Mouse (Mus musculus) layer of hippocampus, adult 2 months (tissue): ENCODE results near the gene Rora. TPM values are rescaled to one million over a fixed set of nuclear protein-coding genes. Genes with fewer than 3 reads are reported as not detected.

Experiments used
- DNase-seq, 2 experiments: peaks; one replicate each; pipeline ENCODE4 v3.0.0; 2022; ENCODE audit warnings: low spot score in 2 of 2
- H3K27ac ChIP-seq: fragments of 200-600 bp; 2 replicates; pipeline ENCODE4 v1.8.1; 2022
- H3K4me3 ChIP-seq: fragments of 200-600 bp; 2 replicates; pipeline ENCODE4 v1.8.1; 2022; ENCODE audit warnings: mild to moderate bottlenecking
- CTCF ChIP-seq: fragments of 200-600 bp; conservative IDR thresholded peaks from 2 replicates; pipeline ENCODE4 v1.8.1; 2022; ENCODE audit warnings: antibody characterized with exemption, mild to moderate bottlenecking, moderate library complexity
- total RNA-seq, 2 experiments: library from RNA; stranded (reverse); gene quantifications; 2 replicates each; pipeline ENCODE4 v1.2.3; 2021

The Rora gene
- total RNA-seq, 2 experiments from 2014 or later, result 32.0 to 35.6 TPM

- Histone ChIP-seq H3K27ac (peak overlapping the region; percentile 59), H3K4me3 (no peak overlapping the region)
- no peak for DNase-seq
- no peak for TF ChIP-seq CTCF
Measured at GRCm38 (mm10) chr9:69242538-69242937, 589.0 kb downstream of the Rora start.

DNA sequence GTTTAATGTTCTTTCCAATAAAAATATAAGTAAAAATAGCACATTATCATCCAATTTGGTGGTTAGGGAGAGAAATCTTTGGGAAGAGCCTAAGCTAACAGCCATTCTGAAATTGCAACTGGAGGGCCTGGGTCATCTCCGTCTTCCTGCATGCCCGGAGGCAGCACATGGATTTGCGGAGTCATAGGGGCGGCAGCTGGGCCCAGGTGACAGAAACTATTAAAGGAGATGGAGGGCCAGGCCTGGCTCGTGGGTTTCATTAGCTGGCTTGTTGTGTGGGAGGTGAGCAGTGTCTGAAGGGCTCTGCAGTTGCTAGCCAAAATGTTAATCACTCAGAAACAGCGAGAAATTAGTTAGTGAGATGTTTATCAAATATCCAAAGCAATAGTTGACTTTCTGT lies 590.0 kb downstream of the Rora start:
- peak overlapping the region; percentile 5; the same call in 1 of the 2 replicates for H3K27ac ChIP-seq
- no peak for DNase-seq
- H3K4me3 ChIP-seq, result no peak overlapping the region
- no peak for TF ChIP-seq CTCF

- no peak overlapping the region for H3K4me3 ChIP-seq
- H3K27ac ChIP-seq, result no peak overlapping the region
- TF ChIP-seq CTCF, result no peak
- no peak for DNase-seq
Measured at GRCm38 (mm10) chr9:69246225-69246624, 592.6 kb downstream of the Rora start.

- no peak for DNase-seq
- no peak for TF ChIP-seq CTCF
- H3K4me3 ChIP-seq, result no peak overlapping the region
Measured at GRCm38 (mm10) chr9:69249586-69249985, 596.0 kb downstream of the Rora start.

DNA sequence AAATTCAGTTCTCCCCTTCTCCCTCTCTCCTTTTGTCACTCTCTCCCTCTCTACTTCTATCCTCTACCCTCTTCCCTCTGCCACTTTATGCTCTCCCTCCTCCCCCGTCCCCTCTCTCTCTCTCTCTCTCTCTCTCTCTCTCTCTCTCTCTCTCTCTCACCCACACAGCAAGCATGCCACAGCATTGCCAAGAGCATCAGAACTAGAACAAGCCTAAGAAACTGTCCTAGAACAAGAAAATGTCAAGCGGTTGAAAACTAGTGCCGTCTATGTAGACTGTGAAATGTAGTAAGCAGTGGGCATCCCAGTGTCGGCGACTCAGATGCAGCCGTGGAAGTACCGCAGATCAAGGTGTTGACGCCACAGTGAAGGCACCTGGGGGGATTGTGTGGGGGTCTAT lies 596.7 kb downstream of the Rora start:
- no peak overlapping the region for H3K27ac ChIP-seq
- no peak for TF ChIP-seq CTCF
- no peak for DNase-seq
- H3K4me3 ChIP-seq, result no peak overlapping the region

More at GRCm38 (mm10) chr9:69249586-69249985, 596.0 kb downstream of the Rora start:
- no peak overlapping the region for H3K27ac ChIP-seq

GRCm38 (mm10) chr9:69258506-69258905 lies 604.9 kb downstream of the Rora start:
- no peak overlapping the region for H3K27ac ChIP-seq
- no peak overlapping the region for H3K4me3 ChIP-seq
- TF ChIP-seq CTCF, result no peak
- no peak for DNase-seq

- peak; percentile 30 to 44 for DNase-seq
- H3K27ac ChIP-seq, result peak overlapping the region; percentile 67
- no peak for TF ChIP-seq CTCF
- no peak overlapping the region for H3K4me3 ChIP-seq
Measured at GRCm38 (mm10) chr9:69259382-69259781, 605.8 kb downstream of the Rora start.

DNA sequence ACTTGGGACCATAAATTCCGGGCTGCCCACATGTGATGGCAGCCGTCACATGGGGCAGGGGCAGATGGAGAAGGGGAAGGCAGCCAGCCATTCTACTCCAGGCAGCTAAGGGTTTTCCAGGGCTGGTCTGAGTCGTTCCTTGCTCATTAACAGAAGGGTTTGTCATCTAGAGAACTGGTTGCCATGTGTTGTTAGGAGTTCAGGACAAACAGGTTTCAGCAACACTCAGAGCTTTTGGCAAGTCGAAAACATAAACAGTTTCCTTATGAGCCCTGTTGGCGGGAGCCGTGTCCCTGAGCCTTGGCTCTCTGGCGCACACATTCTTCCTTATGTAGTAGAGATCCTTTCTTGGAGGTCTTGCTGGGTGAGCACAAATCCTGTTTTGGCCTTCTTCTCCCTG lies 611.6 kb downstream of the Rora start:
- TF ChIP-seq CTCF, result no peak

DNA sequence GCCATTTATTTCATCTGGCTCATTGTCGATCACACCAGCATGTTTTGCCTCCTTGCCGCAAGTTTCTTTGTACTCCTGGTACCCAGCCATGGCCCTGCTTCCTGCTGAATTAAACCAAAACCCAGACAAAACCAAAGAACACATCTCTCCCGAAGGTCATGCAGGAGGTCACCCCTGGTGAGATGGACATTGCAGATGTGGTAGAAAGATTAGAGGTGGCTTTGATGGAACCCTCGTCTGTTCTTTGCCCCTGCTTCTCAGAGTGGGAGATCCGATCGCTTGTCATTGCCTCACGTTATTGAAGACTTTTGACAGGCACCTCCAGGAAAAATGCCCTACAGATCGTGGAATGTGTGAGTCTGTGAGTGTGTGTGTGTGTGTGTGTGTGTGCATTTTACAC lies 616.8 kb downstream of the Rora start:
- Histone ChIP-seq H3K4me3 (no peak overlapping the region), H3K27ac (no peak overlapping the region)
- DNase-seq, result no peak
- no peak for TF ChIP-seq CTCF

More for the DNA sequence above, 611.6 kb downstream of the Rora start:
- DNase-seq, result no peak
- no peak overlapping the region for H3K27ac ChIP-seq
- no peak overlapping the region for H3K4me3 ChIP-seq

DNA sequence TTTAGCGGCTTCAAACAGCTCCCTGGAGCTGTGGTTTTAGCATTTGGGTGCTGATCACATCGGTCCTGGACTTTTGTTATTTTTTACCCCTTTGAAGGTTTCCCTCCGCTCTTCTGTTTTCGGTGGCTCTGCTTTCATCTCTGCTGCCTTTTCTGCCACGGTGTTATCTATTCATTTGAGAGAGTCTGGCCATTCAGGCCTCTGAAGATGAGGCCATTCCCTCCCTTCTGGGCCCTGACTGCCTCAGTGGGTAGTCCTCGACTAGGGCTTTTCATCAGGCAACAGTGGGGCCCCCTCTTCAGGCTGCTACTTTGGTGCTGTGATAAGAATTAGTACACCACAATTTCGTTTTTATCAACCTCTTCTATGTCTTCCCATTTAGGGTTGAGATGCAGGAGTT lies 617.3 kb downstream of the Rora start:
- DNase-seq, result no peak
- TF ChIP-seq CTCF, result no peak

GRCm38 (mm10) chr9:69272884-69273283 lies 619.3 kb downstream of the Rora start:
- DNase-seq, result no peak
- no peak for TF ChIP-seq CTCF
- Histone ChIP-seq H3K4me3 (no peak overlapping the region), H3K27ac (peak overlapping the region; percentile 23; the same call in 1 of the 2 replicates)

More for the DNA sequence above, 617.3 kb downstream of the Rora start:
- no peak overlapping the region for H3K27ac ChIP-seq
- no peak overlapping the region for H3K4me3 ChIP-seq

DNA sequence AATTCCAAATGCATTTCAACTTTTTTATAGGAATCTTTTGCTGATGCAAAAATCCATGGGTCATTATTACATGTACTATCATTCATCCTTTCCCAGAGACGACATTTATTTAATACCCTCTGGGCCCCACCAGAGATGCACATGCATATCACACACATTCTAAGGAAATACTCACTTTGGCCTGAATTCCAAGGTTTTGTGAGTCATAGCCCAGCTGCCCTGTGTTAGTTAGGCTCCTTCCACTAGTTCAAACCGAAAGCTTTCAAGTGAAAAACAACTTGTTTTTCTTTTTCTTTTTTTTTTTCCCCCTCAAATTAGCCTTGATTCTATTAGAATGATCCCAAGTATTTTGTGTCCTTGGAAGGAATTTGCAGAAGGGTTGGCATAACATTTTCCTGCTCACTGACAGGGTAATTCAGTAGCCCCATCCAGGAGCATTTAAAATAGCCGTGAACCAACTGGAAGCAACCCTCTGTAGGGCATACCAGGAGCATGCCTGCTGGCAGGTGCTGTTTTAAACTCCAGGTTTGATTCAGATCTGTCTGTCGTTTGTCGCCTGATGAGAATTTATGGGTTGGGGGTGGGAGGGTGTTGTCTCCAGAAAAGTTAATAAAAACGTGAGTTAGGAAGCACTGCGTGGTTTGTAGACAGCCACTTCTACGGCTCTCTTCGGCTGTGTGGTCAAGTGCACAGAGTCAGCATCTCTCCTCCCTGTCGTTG lies 621.3 kb downstream of the Rora start:
- Histone ChIP-seq H3K4me3 (no peak overlapping the region), H3K27ac (peak overlapping the region; percentile 14; the same call in 1 of the 2 replicates)
- DNase-seq, result no peak
- no peak for TF ChIP-seq CTCF

GRCm38 (mm10) chr9:69277256-69277655 lies 623.7 kb downstream of the Rora start:
- DNase-seq, result no peak
- H3K27ac ChIP-seq, result no peak overlapping the region
- H3K4me3 ChIP-seq, result no peak overlapping the region
- TF ChIP-seq CTCF, result no peak

GRCm38 (mm10) chr9:69285011-69285410 lies 631.4 kb downstream of the Rora start:
- Histone ChIP-seq H3K4me3 (no peak overlapping the region), H3K27ac (no peak overlapping the region)
- no peak for TF ChIP-seq CTCF
- no peak for DNase-seq
